Mouse (Mus musculus): ENCODE measurements at regions not wholly inside any gene's neighbourhood (a gene's known extent, or its start where the extent isn't known, plus 50 kb on each side); places are given as distances from the start of the nearest gene placed in this dataset.

GRCm38 (mm10) chr5:111822882-111823281 is 89.2 kb downstream of the Gm26897 start:
- no peaks in the 10 kb centered on the region for H3K27me3 ChIP-seq (replicated peaks; ENCODE audit: control insufficient read depth, insufficient read depth, low read length)
- no peak overlapping the region for H3K9ac ChIP-seq (ENCODE audit: low read depth, low read length)
- ATAC-seq (ENCODE audit: low read depth) (no peak), DNase-seq (ENCODE audit: low spot score) (no peak)
- peaks cover 13% of the 10 kb centered on the region for H3K4me1 ChIP-seq (ENCODE audit: control insufficient read depth, insufficient read depth, low read length)
- no peaks in the 10 kb centered on the region for H3K9me3 ChIP-seq (ENCODE audit: control insufficient read depth, low read length)
- H3K4me2 ChIP-seq (ENCODE audit: low read depth, low read length), result no peak overlapping the region
- no peak overlapping the region for H3K27ac ChIP-seq (replicated peaks; ENCODE audit: low read depth, low read length)
- H3K36me3 ChIP-seq (ENCODE audit: control insufficient read depth, insufficient read depth, low read length), result no peaks in the 10 kb centered on the region
- no peak overlapping the region for H3K4me3 ChIP-seq (ENCODE audit: low read depth, low read length)

- H3K4me1 ChIP-seq (ENCODE audit: control insufficient read depth, insufficient read depth, low read length), result peaks cover 13% of the 10 kb centered on the region
Observed at GRCm38 (mm10) chr5:111823420-111823819, 89.7 kb downstream of the Gm26897 start.

GRCm38 (mm10) chr5:111823842-111824241 is 90.1 kb downstream of the Gm26897 start:
- DNase-seq (ENCODE audit: low spot score) (no peak), ATAC-seq (ENCODE audit: low read depth) (peak; percentile 37; the same call in 1 of the 2 replicates)
- Histone ChIP-seq H3K4me2 (ENCODE audit: low read depth, low read length) (no peak overlapping the region), H3K4me3 (ENCODE audit: low read depth, low read length) (no peak overlapping the region), H3K9me3 (ENCODE audit: control insufficient read depth, low read length) (no peaks in the 10 kb centered on the region), H3K4me1 (ENCODE audit: control insufficient read depth, insufficient read depth, low read length) (peaks cover 13% of the 10 kb centered on the region), H3K27me3 (replicated peaks; ENCODE audit: control insufficient read depth, insufficient read depth, low read length) (no peaks in the 10 kb centered on the region), H3K9ac (ENCODE audit: low read depth, low read length) (no peak overlapping the region), H3K27ac (replicated peaks; ENCODE audit: low read depth, low read length) (no peak overlapping the region), H3K36me3 (ENCODE audit: control insufficient read depth, insufficient read depth, low read length) (no peaks in the 10 kb centered on the region)
- WGBS, result 32% methylated on average over 5 of the region's 5 CpGs

More at GRCm38 (mm10) chr5:111823420-111823819, 89.7 kb downstream of the Gm26897 start:
- no peaks in the 10 kb centered on the region for H3K36me3 ChIP-seq (ENCODE audit: control insufficient read depth, insufficient read depth, low read length)
- ATAC-seq (ENCODE audit: low read depth) (0 out of 2 replicates have a peak, but pooled peaks have one; percentile 9), DNase-seq (ENCODE audit: low spot score) (no peak)
- H3K27ac ChIP-seq (replicated peaks; ENCODE audit: low read depth, low read length), result no peak overlapping the region
- H3K9me3 ChIP-seq (ENCODE audit: control insufficient read depth, low read length), result no peaks in the 10 kb centered on the region
- H3K27me3 ChIP-seq (replicated peaks; ENCODE audit: control insufficient read depth, insufficient read depth, low read length), result no peaks in the 10 kb centered on the region
- no peak overlapping the region for H3K4me3 ChIP-seq (ENCODE audit: low read depth, low read length)
- WGBS, result 29% methylated on average over 3 of the region's 4 CpGs
- H3K9ac ChIP-seq (ENCODE audit: low read depth, low read length), result no peak overlapping the region
- H3K4me2 ChIP-seq (ENCODE audit: low read depth, low read length), result no peak overlapping the region

- Histone ChIP-seq H3K36me3 (ENCODE audit: control insufficient read depth, insufficient read depth, low read length) (no peaks in the 10 kb centered on the region), H3K4me3 (ENCODE audit: low read depth, low read length) (no peak overlapping the region), H3K4me1 (ENCODE audit: control insufficient read depth, insufficient read depth, low read length) (peaks cover 13% of the 10 kb centered on the region), H3K9ac (ENCODE audit: low read depth, low read length) (no peak overlapping the region), H3K27me3 (replicated peaks; ENCODE audit: control insufficient read depth, insufficient read depth, low read length) (no peaks in the 10 kb centered on the region), H3K27ac (replicated peaks; ENCODE audit: low read depth, low read length) (no peak overlapping the region), H3K4me2 (ENCODE audit: low read depth, low read length) (no peak overlapping the region), H3K9me3 (ENCODE audit: control insufficient read depth, low read length) (no peaks in the 10 kb centered on the region)
- ATAC-seq (ENCODE audit: low read depth), result 0 out of 2 replicates have a peak, but pooled peaks have one; percentile 15
- peak; percentile 47 for DNase-seq (ENCODE audit: low spot score)
- 56% methylated on average over 4 of the region's 4 CpGs for WGBS
Observed at GRCm38 (mm10) chr5:111824600-111825130, 90.9 kb downstream of the Gm26897 start.

- WGBS, result 70% methylated on average over 6 of the region's 6 CpGs
- H3K36me3 ChIP-seq (ENCODE audit: control insufficient read depth, insufficient read depth, low read length), result no peaks in the 10 kb centered on the region
- no peaks in the 10 kb centered on the region for H3K27me3 ChIP-seq (replicated peaks; ENCODE audit: control insufficient read depth, insufficient read depth, low read length)
- H3K9me3 ChIP-seq (ENCODE audit: control insufficient read depth, low read length), result no peaks in the 10 kb centered on the region
- H3K4me2 ChIP-seq (ENCODE audit: low read depth, low read length), result no peak overlapping the region
- no peaks in the 10 kb centered on the region for H3K4me1 ChIP-seq (ENCODE audit: control insufficient read depth, insufficient read depth, low read length)
- H3K9ac ChIP-seq (ENCODE audit: low read depth, low read length), result no peak overlapping the region
- H3K27ac ChIP-seq (replicated peaks; ENCODE audit: low read depth, low read length), result no peak overlapping the region
- ATAC-seq (ENCODE audit: low read depth) (no peak), DNase-seq (ENCODE audit: low spot score) (no peak)
- H3K4me3 ChIP-seq (ENCODE audit: low read depth, low read length), result no peak overlapping the region
Observed at GRCm38 (mm10) chr5:111829891-111830290, 96.2 kb downstream of the Gm26897 start.

GRCm38 (mm10) chr5:111835737-111836667 is 102.3 kb downstream of the Gm26897 start:
- WGBS, result 25% methylated on average over 17 of the region's 17 CpGs
- no peak overlapping the region for H3K4me2 ChIP-seq (ENCODE audit: low read depth, low read length)
- ATAC-seq (ENCODE audit: low read depth), result no peak

GRCm38 (mm10) chr5:111836668-111837234 is 103.0 kb downstream of the Gm26897 start:
- Histone ChIP-seq H3K27me3 (replicated peaks; ENCODE audit: control insufficient read depth, insufficient read depth, low read length) (no peaks in the 10 kb centered on the region; the same call in 1 of the 2 replicates), H3K4me2 (ENCODE audit: low read depth, low read length) (no peak overlapping the region), H3K36me3 (ENCODE audit: control insufficient read depth, insufficient read depth, low read length) (no peaks in the 10 kb centered on the region), H3K9me3 (ENCODE audit: control insufficient read depth, low read length) (no peaks in the 10 kb centered on the region), H3K4me1 (ENCODE audit: control insufficient read depth, insufficient read depth, low read length) (peaks cover 6% of the 10 kb centered on the region), H3K4me3 (ENCODE audit: low read depth, low read length) (no peak overlapping the region), H3K9ac (ENCODE audit: low read depth, low read length) (no peak overlapping the region), H3K27ac (replicated peaks; ENCODE audit: low read depth, low read length) (no peak overlapping the region)
- 30% methylated on average over 14 of the region's 14 CpGs for WGBS
- DNase-seq (ENCODE audit: low spot score), result no peak
- ATAC-seq (ENCODE audit: low read depth), result no peak

More at GRCm38 (mm10) chr5:111835737-111836667, 102.3 kb downstream of the Gm26897 start:
- no peak for DNase-seq (ENCODE audit: low spot score)
- Histone ChIP-seq H3K36me3 (ENCODE audit: control insufficient read depth, insufficient read depth, low read length) (no peaks in the 10 kb centered on the region), H3K4me1 (ENCODE audit: control insufficient read depth, insufficient read depth, low read length) (peaks cover 6% of the 10 kb centered on the region), H3K27ac (replicated peaks; ENCODE audit: low read depth, low read length) (no peak overlapping the region), H3K9me3 (ENCODE audit: control insufficient read depth, low read length) (no peaks in the 10 kb centered on the region), H3K9ac (ENCODE audit: low read depth, low read length) (no peak overlapping the region), H3K27me3 (replicated peaks; ENCODE audit: control insufficient read depth, insufficient read depth, low read length) (no peaks in the 10 kb centered on the region; the same call in 1 of the 2 replicates), H3K4me3 (ENCODE audit: low read depth, low read length) (no peak overlapping the region)

GRCm38 (mm10) chr5:111842461-111842860 is 108.7 kb downstream of the Gm26897 start:
- Histone ChIP-seq H3K27me3 (replicated peaks; ENCODE audit: control insufficient read depth, insufficient read depth, low read length) (peaks cover 8% of the 10 kb centered on the region), H3K9me3 (ENCODE audit: control insufficient read depth, low read length) (no peaks in the 10 kb centered on the region), H3K4me3 (ENCODE audit: low read depth, low read length) (peak overlapping the region; percentile 18; the same call in 1 of the 2 replicates), H3K4me1 (ENCODE audit: control insufficient read depth, insufficient read depth, low read length) (no peaks in the 10 kb centered on the region), H3K27ac (replicated peaks; ENCODE audit: low read depth, low read length) (no peak overlapping the region), H3K36me3 (ENCODE audit: control insufficient read depth, insufficient read depth, low read length) (no peaks in the 10 kb centered on the region), H3K4me2 (ENCODE audit: low read depth, low read length) (peak overlapping the region; percentile 43), H3K9ac (ENCODE audit: low read depth, low read length) (no peak overlapping the region; the same call in 1 of the 2 replicates)
- WGBS, result 34% methylated on average over 17 of the region's 17 CpGs
- ATAC-seq (ENCODE audit: low read depth) (peak; percentile 60; the same call in 1 of the 2 replicates), DNase-seq (ENCODE audit: low spot score) (peak; percentile 69)
